Mouse (Mus musculus) erythroblast, embryonic 14.5 days (primary cell): ENCODE data around the gene Ipo11. TPM values are rescaled to one million over a fixed set of nuclear protein-coding genes. Genes with fewer than 3 reads are reported as not detected.

Experiments
- H3K27me3 ChIP-seq: 2 replicates; pipeline ENCODE4 v1.6.1; 2012; ENCODE audit warnings: inconsistent platforms; ENCODE audit not compliant: control insufficient read depth
- H3K36me3 ChIP-seq: 2 replicates; pipeline ENCODE4 v1.6.1; 2012; ENCODE audit warnings: mild to moderate bottlenecking, inconsistent platforms; ENCODE audit not compliant: control insufficient read depth
- H3K4me1 ChIP-seq: 2 replicates; pipeline ENCODE4 v1.6.1; 2012; ENCODE audit warnings: inconsistent platforms; ENCODE audit not compliant: control insufficient read depth
- H3K4me3 ChIP-seq: replicated peaks from 2 replicates; pipeline ENCODE3; 2012; ENCODE audit warnings: moderate library complexity, mild to moderate bottlenecking, inconsistent platforms
- H3K9me3 ChIP-seq: 2 replicates; pipeline ENCODE4 v1.6.1; 2012; ENCODE audit warnings: low read length, inconsistent platforms, mixed read lengths; ENCODE audit not compliant: control insufficient read depth
- GATA1 ChIP-seq: IDR thresholded peaks from 2 replicates; pipeline ENCODE4 v1.6.1; 2012; ENCODE audit warnings: low read length, inconsistent platforms, mixed read lengths
- TAL1 ChIP-seq: IDR thresholded peaks from 3 replicates; pipeline ENCODE4 v1.6.1; 2012; ENCODE audit warnings: low read length, inconsistent platforms, mixed read lengths
- polyA plus RNA-seq: library from polyadenylated mRNA; stranded (reverse); fragments of >175 nt; gene quantifications from 2 replicates; pipeline ENCODE4 v1.2.3, GENCODE M21; 2012

Ipo11 gene
- polyA plus RNA-seq, 1 experiment = 0.86 TPM

DNA sequence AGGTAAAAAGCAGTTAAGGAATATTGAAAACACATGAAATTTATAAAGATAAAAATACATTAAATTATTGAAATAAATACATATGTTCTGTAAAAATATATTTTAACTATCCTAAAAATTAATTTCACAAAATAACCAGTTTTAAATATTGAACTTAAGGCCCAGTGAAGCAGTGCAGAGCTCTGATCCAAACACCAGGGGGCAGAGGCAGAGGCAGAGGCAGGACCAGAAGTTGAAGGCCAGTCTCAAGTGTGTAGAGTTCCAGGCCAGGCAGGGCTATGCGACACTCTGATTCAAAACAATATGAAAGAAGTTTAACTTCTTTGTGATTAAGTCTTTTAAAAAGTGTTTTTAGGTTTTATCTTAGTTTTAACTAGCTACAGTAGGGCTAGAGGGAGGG is 60.5 kb downstream of the Ipo11 start:
- H3K4me3 ChIP-seq = no peak overlapping the region
- no peak for TF ChIP-seq TAL1
- no peak for TF ChIP-seq GATA1
- H3K36me3 ChIP-seq = peaks cover 64% of the 10 kb centered on the region
- no peaks in the 10 kb centered on the region for H3K9me3 ChIP-seq
- H3K27me3 ChIP-seq = no peaks in the 10 kb centered on the region
- no peaks in the 10 kb centered on the region; the same call in 1 of the 2 replicates for H3K4me1 ChIP-seq

DNA sequence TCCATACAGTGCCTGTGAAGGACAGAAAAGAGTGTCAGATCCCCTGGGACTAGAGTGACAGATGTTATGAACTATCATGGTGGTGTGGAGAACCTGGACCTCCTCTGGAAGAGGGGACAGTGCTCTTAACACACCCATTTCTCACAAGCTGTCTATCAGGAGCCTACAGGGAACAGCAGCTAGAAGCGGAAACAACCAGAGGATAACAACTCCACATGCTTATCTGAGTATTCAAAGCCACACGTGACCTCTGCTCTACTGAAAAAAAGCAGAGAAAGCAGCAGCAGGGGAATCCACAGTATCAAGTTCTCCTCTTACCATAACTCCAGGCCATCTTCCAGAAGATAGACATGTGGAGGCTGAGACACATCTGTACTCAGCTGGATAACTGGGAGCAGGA is 71.2 kb downstream of the Ipo11 start:
- Histone ChIP-seq H3K4me3 (no peak overlapping the region), H3K27me3 (no peaks in the 10 kb centered on the region), H3K36me3 (peaks cover 67% of the 10 kb centered on the region), H3K9me3 (no peaks in the 10 kb centered on the region), H3K4me1 (peaks cover 39% of the 10 kb centered on the region)
- TF ChIP-seq TAL1 (peak; percentile 68; the same call in 2 of the 3 replicates), GATA1 (peak; percentile 61)

DNA sequence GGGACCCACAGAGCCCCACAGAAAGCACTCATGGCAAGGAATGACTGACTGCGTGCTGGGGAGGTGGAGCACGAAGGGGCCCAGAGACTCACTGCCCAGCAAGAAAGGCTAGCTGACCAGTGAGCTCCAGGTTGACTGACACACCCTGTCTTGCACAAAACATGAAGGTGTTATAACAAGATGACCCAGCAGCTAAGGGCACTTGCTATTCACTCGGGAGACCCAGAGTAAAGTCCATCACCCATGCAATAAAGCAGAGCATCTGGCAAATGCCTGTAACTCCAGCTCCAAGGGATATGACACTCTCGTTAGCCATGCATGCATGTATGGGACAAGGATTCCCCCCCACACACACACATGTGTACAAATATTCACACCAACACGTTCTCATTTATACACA is 78.0 kb downstream of the Ipo11 start:
- Histone ChIP-seq H3K4me3 (no peak overlapping the region), H3K4me1 (peaks cover 1% of the 10 kb centered on the region), H3K9me3 (no peaks in the 10 kb centered on the region), H3K27me3 (no peaks in the 10 kb centered on the region), H3K36me3 (peaks cover 64% of the 10 kb centered on the region)
- TF ChIP-seq GATA1 (no peak), TAL1 (no peak)

DNA sequence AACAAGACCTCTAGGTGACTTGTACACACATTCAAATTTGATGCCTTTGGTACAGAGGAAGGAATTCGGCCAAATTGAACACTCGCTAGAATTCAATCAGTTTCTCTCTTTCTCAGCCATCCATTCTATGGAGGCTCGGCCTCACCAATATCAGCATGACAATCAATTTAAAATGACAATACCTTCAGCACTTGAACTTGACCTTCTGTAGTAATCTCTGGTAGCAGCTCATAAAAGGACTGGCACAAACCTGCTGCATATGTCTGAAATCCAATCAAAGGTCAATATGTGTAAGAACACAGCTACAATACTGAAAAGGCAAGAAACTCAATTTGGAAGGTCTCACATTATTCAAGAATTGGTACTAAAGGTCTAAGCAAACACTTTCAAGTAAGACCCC is 80.2 kb downstream of the Ipo11 start:
- no peaks in the 10 kb centered on the region for H3K9me3 ChIP-seq
- TF ChIP-seq GATA1 (no peak), TAL1 (no peak)
- no peaks in the 10 kb centered on the region for H3K4me1 ChIP-seq
- no peaks in the 10 kb centered on the region for H3K27me3 ChIP-seq
- peaks cover 59% of the 10 kb centered on the region for H3K36me3 ChIP-seq
- no peak overlapping the region for H3K4me3 ChIP-seq

DNA sequence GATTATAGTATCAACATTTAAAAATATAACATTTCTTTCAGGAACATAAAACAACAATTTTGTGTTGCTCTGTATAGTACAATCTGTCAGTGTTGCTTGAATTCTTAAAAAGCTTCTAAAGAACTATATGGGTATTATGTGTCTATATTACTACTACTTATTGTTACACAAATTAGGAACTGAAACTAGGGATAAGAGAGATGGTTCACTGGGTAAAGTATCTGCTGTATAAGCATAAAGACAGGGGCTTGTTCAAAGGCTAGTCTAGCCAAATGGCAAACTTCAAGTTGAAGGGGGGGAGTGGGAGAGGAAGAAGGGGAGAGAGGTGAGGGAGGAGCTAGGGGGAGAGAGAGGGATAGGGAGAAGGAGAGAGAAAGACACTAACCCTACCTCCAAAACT is 89.2 kb downstream of the Ipo11 start:
- H3K36me3 ChIP-seq = peaks cover 32% of the 10 kb centered on the region
- no peak for TF ChIP-seq TAL1
- TF ChIP-seq GATA1 = no peak
- H3K9me3 ChIP-seq = no peaks in the 10 kb centered on the region
- H3K4me3 ChIP-seq = no peak overlapping the region
- no peaks in the 10 kb centered on the region for H3K27me3 ChIP-seq
- peaks cover under 1% of the 10 kb centered on the region for H3K4me1 ChIP-seq

DNA sequence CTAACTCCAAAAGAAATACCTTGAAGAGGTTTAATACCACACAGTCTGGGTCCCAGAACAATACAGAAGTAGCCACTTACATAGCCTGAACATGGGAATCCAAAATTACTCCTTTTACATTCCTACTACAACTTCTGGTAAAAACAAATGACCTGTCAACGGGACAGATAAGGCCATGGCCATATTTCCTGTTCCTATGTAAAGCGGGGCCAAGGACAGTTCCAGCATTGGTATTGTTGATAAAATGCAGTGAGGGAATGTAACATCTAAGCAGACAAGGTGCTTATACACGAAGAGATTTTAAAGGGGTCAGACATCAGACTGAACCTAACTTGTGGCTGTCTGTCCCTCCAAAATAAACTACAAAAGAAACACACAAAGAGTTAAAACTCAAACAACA is 91.8 kb downstream of the Ipo11 start:
- Histone ChIP-seq H3K4me3 (no peak overlapping the region), H3K4me1 (peaks cover 2% of the 10 kb centered on the region), H3K36me3 (peaks cover 37% of the 10 kb centered on the region), H3K9me3 (no peaks in the 10 kb centered on the region), H3K27me3 (no peaks in the 10 kb centered on the region)
- no peak for TF ChIP-seq TAL1
- TF ChIP-seq GATA1 = no peak

DNA sequence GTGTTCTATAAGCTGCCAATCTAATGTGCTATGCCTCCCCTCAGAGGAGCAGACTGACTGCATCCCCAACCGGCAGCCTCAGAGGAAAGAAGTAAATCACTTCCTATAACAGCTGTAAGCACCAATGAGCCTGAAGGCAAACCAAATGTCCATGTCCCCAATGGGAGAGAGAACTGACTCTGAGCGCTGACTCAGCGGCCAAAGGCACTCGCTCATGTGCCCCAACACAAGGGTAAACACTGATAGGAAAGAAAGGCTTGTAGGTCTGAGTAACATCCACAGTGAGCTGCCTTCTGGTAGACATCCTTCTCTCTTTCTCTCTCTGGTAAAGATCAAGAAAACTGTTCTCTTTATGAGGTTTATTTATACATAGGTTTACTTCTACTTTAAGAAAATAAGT is 94.2 kb downstream of the Ipo11 start:
- Histone ChIP-seq H3K4me1 (peaks cover 20% of the 10 kb centered on the region), H3K27me3 (no peaks in the 10 kb centered on the region), H3K9me3 (no peaks in the 10 kb centered on the region), H3K4me3 (no peak overlapping the region), H3K36me3 (peaks cover 32% of the 10 kb centered on the region)
- no peak for TF ChIP-seq TAL1
- TF ChIP-seq GATA1 = no peak

DNA sequence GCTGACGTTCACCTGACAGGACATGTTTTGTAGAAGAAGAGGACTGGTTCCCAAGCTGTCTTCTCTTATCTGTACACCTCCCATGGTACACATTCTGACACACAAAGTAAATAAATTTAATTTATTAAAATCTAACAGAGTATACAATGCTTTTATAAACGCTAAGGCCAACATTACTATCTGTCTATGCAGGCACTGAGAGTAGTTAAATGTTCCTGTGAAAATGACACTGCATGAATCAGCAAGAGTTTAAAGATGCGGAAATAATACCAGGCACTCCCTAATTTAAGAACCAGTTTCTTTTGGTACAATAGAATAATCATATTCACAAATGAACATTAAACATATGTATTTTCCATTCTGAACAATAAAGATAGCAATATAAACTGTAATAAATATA is 98.0 kb downstream of the Ipo11 start:
- H3K27me3 ChIP-seq = no peaks in the 10 kb centered on the region
- peaks cover 30% of the 10 kb centered on the region for H3K4me1 ChIP-seq
- TF ChIP-seq GATA1 (no peak), TAL1 (no peak)
- no peak overlapping the region for H3K4me3 ChIP-seq
- peaks cover 28% of the 10 kb centered on the region for H3K36me3 ChIP-seq
- H3K9me3 ChIP-seq = no peaks in the 10 kb centered on the region

DNA sequence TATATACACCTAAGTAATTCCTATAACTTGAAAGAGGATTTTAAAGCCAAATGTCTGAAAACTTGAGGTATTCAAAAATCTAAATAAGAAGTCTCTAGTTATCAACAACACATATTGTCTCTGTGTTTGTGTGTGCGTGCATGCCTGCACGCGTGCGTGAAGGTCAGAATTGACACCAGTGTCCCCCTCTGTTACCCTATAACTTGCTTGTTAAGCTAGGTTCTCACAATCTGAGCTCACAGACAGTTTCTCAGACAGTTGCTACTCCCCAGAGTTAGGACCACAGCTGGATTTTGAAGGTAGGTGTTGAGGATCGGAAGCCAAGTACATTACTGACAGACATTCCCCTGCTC is 100.3 kb downstream of the Ipo11 start:
- Histone ChIP-seq H3K4me1 (peaks cover 28% of the 10 kb centered on the region), H3K36me3 (peaks cover 19% of the 10 kb centered on the region), H3K4me3 (no peak overlapping the region), H3K9me3 (no peaks in the 10 kb centered on the region), H3K27me3 (no peaks in the 10 kb centered on the region)
- TF ChIP-seq TAL1 = no peak
- no peak for TF ChIP-seq GATA1

DNA sequence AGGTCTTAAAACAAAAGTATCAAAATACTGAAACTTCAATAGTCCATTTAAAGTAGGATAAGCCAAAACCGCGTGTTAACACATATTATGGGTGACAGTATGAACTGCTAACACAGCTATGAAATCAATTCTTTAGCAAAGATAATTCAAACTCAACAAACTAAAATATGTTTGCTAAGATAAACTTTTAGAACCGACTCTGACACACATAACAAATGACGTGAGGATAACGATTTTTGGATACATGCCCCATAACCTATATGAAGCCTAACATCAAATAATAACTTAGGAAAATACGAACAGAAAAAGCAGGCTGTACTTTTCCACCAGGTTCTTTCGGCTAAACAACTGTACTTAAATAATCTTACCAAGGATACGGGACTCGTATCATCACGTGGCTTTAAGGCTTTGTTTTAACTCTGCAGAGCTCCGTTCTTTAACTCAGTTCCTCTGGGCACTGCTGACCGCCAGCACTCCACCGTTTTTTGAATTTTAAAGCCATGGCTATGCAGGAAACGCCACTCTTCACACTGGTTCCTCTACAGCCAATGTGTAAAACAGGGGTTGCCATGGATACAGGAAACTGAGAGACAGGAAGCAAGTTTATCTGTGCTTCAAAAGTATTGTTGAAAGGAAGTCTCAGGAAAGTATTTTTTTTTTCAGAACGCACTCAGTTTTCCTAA is 100.8 kb downstream of the Ipo11 start:
- Histone ChIP-seq H3K27me3 (no peaks in the 10 kb centered on the region), H3K36me3 (peaks cover 18% of the 10 kb centered on the region), H3K4me3 (peak overlapping the region; percentile 38), H3K4me1 (peaks cover 28% of the 10 kb centered on the region), H3K9me3 (no peaks in the 10 kb centered on the region)
- TF ChIP-seq TAL1 = no peak
